Mouse (Mus musculus): Measurements from ENCODE around the gene Nrsn1. TPM values are rescaled to one million over a fixed set of nuclear protein-coding genes. Genes with fewer than 3 reads are reported as not detected.
"Not testable (repeated sequence)": the region's sequence is repeated elsewhere in the genome, so short reads cannot be mapped to it uniquely, and the experiment has no call there.

The Nrsn1 gene
- 100 to 1,000 TPM; 464 to 491 TPM for total RNA-seq (2021)
- long read RNA-seq, experiment 1, transcript Nrsn1-201 (4 exons, 2,222 nt) = major isoform, 1,293 of 1,387 reads
- long read RNA-seq, experiment 1, partial matches to known transcripts = 31 of 1,387 reads
- long read RNA-seq, experiment 1, other reads (novel, unspliced or antisense) = 62 of 1,387 reads
- long read RNA-seq, experiment 2, transcript Nrsn1-201 (4 exons, 2,222 nt) = major isoform, 1,021 of 1,097 reads
- long read RNA-seq, experiment 2, partial matches to known transcripts = 11 of 1,097 reads
- long read RNA-seq, experiment 2, other reads (novel, unspliced or antisense) = 65 of 1,097 reads

- DNase-seq (ENCODE audit: low spot score in 2 of 2) = not testable (repeated sequence)
Measured at GRCm38 (mm10) chr13:25270402-25270801, at the start of gene Nrsn1. Gene Nrsn1 (minus strand): TSS chr13:25270502.

- DNase-seq (ENCODE audit: low spot score in 2 of 2) = no peak
Measured at GRCm38 (mm10) chr13:25312059-25312458, 41.8 kb upstream of the Nrsn1 start.

DNA sequence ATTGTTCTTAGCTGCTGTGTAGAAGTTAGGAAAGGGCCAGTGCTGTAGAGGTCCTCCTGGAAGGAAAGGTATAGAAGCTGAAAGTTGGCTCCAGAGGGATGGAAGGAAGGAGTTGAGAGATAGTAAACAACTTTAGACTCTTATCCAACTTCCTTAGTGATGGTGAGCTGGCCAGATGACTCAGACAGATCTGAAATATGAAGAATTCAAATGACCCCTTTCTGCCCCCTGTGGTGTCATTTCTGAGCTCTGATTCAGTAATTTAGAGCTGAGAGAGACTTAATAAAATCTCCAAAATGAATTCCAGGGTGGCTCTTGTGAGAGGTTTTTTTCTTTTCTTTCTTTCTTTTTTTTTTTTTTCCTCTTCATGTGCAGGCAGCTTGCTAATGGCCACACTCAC is 39.8 kb upstream of the Nrsn1 start:
- DNase-seq (ENCODE audit: low spot score in 2 of 2) = no peak

DNA sequence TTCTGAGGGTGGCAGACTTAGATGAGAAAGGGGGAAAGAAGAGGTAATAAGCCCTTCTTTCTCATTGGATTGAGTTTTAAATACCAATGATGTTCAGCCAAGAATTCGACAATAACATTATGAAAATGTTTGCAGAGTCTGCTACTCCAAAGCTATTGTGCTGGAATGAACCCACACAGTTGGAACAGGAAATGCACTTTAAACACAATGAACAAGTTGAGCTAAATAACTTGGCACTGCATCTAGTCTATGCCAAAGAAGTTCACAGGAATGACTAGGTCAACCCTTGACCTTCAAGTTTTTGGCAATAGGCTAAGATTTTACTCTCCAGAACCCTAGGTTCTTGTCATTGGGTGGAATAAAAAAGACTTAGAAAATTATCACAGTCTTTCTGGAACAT is 18.4 kb upstream of the Nrsn1 start:
- no peak for DNase-seq (ENCODE audit: low spot score in 2 of 2)

- no peak for DNase-seq (ENCODE audit: low spot score in 2 of 2)
Measured at GRCm38 (mm10) chr13:25274934-25275565, 4.7 kb upstream of the Nrsn1 start.

DNA sequence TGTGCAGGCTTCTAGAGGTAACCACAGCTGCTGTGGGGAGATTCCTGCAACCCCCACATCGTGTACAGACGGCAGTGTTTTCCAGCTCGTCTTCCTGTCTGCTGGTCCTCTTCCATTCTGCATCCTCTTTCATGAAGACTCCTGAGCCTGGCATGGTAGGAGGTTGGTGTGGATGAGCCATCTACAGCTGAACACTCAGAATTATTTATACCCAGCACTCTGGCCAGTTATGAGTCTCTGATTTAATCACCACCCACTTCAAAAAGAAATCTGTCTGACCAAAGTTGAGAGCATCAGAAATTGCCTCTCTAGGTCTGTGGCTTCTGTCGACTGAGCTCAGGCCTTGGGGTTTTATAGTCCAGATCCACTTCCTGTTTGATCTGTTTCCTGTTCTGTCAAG is 1.9 kb upstream of the Nrsn1 start:
- DNase-seq (ENCODE audit: low spot score in 2 of 2) = no peak

GRCm38 (mm10) chr13:25269569-25270268 is 583 bp downstream of the Nrsn1 start:
- DNase-seq (ENCODE audit: low spot score in 2 of 2) = peak; percentile 59 to 78

DNA sequence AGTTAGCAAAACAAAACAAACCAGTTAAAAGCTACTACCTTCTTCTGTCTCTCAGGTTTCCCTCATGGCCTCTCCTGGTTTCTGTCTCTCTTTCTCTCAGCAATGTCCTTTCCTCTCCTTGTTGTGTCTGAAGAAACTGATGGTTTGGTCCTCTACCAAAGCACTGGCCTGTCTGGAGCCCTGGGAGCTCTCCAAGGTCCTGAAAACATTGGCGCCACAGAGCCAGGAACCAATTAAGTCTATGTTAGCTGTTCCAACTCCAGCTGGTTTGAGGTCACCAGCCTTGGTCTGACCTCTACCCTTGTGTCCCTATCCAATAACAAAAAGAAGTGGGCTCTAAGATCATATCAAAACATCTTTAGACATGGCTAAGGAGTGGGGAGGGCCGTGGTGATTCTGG is 1.3 kb downstream of the Nrsn1 start:
- peak in 1 of 2 experiments; percentile 29 for DNase-seq (ENCODE audit: low spot score in 2 of 2)

DNA sequence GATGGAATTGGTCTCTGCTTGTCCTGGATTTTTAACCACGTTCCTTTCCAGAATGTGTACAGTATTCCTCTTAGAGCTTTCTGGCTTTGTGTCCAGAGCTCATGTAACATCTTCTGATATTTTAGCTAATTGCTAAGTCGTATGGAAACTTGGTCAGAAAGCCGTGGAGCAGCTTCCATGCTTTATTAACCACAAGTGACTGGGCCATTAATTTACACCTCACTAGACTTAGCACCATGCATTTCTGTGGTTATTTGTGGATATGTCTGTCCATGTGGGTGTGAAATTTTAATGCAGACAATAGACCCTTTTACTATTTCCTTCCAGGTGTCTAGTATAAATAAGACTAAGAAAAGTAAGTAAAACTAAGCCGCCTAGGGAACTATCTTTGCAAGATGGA is 7.6 kb downstream of the Nrsn1 start:
- no peak for DNase-seq (ENCODE audit: low spot score in 2 of 2)

GRCm38 (mm10) chr13:25257608-25258007 is 12.7 kb downstream of the Nrsn1 start:
- DNase-seq (ENCODE audit: low spot score in 2 of 2) = no peak

DNA sequence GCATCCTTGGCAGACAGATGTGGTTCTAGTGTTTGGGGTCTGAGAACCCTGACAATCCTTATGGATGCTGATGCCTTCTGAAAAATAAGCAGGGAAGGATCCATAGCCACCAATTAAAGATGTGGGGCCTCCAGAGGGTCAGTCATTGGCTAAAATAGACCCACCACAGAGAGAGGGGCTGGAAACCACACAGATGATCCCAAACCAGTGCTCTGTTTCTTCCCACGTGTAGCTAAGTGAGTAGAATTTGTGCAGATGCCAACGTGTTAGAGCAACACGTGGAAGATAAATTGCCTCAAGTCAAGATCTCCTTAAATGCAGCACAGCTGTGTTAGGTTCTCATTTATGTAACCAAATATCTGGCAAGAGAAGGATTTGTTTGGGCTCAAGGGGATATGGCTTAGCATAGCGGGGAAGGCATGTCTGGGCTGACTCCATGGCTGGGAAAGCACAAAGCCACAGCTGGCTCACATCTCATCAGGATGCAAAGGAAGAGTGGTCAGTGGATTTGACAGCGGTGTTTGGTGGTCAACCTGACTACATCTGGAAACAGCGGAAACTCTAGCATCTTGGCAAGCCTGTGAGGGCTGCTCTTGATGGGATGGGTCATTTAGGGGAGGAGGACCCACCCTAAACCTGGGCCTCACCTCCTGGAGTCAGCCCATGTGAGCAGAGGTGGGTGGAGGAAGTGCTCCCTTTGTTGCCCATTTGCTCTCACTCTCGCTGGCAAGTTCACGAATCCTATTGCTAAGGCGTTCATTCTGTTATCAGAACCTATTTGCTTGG is 15.6 kb downstream of the Nrsn1 start:
- DNase-seq (ENCODE audit: low spot score in 2 of 2) = no peak

- DNase-seq (ENCODE audit: low spot score in 2 of 2) = no peak
Measured at GRCm38 (mm10) chr13:25251893-25252292, 18.4 kb downstream of the Nrsn1 start.

DNA sequence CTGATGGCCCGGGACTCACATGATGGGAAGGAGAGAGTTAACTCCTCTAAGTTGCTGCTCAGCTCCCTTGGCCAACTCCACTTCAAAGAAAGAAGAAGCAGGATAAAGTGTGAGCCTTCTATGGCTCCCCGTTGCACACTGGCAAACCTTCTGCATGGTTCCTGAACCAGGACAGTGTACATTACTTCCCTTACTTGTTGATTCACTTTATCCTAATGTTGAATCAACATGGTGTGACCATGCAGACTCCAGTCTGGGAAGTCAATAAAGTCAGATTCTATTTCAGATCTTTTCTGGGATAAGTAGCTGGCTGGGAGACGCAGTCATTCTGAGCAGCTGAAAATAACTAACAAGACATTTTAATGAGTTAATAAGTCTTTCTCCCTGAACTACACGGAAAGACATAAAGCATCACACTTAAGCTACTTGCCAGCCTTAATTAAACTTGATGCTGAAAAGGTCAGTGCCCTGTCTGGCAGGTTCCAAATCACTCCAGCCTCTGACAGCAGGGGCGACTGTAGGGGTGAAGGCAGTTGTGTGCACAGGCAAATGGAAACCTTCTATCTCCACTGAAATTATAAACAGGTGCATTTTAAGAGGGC is 50.0 kb downstream of the Nrsn1 start:
- no peak for DNase-seq (ENCODE audit: low spot score in 2 of 2)

- no peak for DNase-seq (ENCODE audit: low spot score in 2 of 2)
Measured at GRCm38 (mm10) chr13:25218394-25218793, 51.9 kb downstream of the Nrsn1 start.

- no peak for DNase-seq (ENCODE audit: low spot score in 2 of 2)
Measured at GRCm38 (mm10) chr13:25206950-25207349, 63.4 kb downstream of the Nrsn1 start.

Other genes with a start within 250 kb of the Nrsn1 start
- gene Dcdc2a, start 214.5 kb downstream of the Nrsn1 start, total RNA-seq (2021) = 1 to 10 TPM; 9.1 to 9.6 TPM

Measured in left cerebral cortex, adult 18-20 months (tissue).